Mouse (Mus musculus): ENCODE results near the gene Hist2h3b.

- TF ChIP-seq CTCF (conservative IDR thresholded peaks at IDR 0.05; ENCODE audit: insufficient read depth, insufficient read length, low read depth, low read length) (no peak), POLR2A (IDR thresholded peaks at IDR 0.05; ENCODE audit: low read depth, low read length) (no peak)
Measured at GRCm38 (mm10) chr3:96293368-96293767, 24.9 kb downstream of the Hist2h3b start.
